Mouse (Mus musculus) activated CD4-positive, CD25-positive, alpha-beta regulatory T cell, adult 4 months (primary cell): ENCODE data around the gene Peak1. TPM values are rescaled to one million over a fixed set of nuclear protein-coding genes. Genes with fewer than 3 reads are reported as not detected.
A peak's percentile ranks its signal among the peaks of the same experiment; 100 is the strongest.

Experiments used
- ATAC-seq: one replicate; pipeline ENCODE4 v1.8.0; 2017
- polyA plus RNA-seq, 2 experiments: library from polyadenylated mRNA; unstranded; fragments of 100-300 nt; shearing (Covaris generic); gene quantifications; one replicate each; pipeline ENCODE4 v1.2.1; 2017

Gene Peak1
- polyA plus RNA-seq, 2 experiments from 2014 or later: 13.4 to 15.3 TPM

DNA sequence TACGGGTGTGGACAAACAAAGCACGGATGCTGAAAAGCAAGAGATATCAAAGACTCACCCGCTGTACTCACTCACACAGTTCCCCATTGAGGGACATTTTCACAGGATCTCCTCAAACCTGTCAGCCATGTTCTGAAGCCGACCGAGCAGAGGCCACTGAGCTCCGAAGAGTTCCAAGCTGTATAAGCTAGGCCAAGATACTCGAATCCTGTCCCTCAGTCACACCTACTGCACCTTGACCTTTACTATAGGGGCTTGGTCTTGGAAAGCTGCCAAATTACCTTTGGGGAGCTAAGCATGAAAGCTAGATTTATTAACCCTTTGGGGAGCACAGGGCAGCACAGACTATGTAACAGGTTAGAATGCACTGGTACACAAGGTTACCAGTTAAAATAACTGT lies 174.0 kb downstream of the Peak1 start:
- no peak for ATAC-seq

DNA sequence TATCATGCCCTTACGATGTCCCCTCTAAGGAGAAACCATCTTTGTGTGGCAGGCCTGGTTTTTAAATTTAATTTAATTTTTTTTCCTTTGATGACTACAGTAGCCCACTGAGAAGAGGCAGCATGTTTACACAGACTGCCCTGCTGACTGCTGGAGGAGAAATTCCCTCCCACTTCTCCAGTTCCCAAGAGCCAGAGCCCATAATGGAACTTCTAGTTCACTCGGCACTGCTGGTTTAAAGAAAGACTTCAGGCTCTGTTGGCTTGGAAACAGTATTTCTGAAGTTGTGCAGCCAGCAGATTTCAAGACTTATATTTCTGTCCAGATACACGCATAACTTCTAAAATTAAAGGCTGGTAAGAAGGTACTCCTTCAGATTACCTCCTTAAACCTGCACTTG lies 175.2 kb downstream of the Peak1 start:
- ATAC-seq: no peak

DNA sequence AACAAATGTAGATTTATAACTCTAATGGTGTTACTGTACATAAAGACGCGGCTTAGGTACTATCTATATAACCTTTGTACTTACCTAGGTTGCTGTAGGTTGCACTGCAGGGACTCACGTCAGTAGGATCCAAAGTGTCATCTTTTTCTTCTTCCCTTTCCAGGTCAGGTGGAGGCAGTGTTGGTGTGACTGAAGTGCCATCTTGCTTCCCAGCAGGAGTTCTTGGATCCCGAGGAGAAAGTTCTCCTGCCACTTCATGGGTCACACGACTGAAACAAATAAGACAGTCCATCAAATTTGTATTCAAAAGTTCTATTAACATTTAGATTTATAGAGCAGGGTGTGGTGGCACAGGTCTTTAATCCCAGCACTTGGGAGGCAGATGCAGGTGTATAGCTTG lies 176.8 kb downstream of the Peak1 start:
- no peak for ATAC-seq

DNA sequence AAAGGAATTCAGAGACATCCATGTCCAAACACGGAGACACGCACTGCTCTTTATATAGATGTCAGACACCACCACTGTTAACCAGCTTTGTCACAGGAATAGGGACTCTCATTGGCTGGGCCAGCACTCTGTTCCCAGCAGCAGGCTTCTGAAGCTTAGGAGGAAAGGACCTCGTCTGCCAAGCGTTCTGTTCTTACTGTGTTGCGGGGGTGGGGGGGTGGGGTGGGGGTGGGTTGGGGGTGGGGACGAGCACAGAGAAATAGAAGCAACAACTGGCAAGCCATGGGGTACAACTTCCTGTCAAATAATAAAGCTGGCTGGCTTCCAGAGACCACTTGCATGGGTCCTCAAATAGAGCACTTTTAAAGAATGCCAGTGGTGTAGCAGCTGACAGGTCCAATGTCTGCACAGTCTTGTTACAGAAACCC lies 182.0 kb downstream of the Peak1 start:
- no peak for ATAC-seq

DNA sequence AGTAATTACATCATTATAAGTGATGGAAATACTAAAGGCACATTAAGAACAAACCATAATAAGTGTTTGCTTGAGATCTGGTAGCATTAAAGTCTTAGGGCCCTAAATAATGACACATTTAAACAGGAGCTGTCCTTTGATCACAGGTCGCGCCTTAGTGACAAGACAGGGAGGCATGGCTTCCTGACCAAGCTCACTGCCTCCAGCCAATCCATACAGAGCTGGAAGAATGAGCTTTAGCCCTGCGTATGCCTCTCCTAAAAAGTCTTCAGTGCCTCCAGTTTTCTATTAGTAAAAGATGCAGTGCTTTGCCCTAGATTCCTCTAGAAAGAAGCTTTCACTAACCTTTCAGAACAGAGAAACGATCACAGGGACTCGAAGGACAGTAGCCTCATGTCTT lies 182.6 kb downstream of the Peak1 start:
- ATAC-seq: no peak

DNA sequence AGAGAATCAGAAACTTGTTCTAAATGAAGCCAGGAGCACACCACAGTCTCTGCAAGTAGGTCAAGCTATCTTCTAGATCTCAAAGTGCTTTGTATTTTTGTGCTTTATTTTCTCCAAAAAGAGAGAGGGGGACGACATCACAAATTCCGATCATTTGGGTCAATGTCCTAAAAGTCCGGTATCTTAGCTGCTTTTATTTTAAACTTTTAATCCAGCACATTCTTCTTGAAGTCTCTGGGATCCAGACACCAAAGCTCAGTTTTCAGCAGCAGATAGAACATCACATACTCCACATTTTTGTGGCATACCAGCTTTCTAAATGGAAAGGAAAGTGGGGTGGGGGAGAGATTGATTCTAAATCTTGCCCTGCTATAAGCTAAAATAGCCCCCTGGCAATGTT lies 183.3 kb downstream of the Peak1 start:
- no peak for ATAC-seq

DNA sequence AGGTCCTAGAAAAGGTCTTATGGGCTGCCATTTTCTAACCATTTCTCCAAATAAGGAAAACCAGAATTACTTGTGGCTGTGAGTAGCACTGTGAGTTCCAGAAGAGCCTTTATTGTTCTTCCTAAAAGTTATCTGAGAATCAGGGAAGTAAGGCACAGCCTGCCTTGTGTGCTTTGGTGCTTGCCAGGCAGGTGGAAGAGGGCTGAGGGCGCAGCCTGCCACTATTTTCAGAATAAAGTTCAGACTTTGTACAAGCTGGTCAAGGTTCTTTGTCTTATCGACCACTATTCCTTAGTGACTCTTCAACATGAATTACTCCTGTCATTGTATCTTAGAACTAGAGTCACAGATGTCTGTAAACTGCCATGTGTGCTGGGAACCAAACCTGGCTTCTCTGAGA lies 184.6 kb downstream of the Peak1 start:
- ATAC-seq: no peak

DNA sequence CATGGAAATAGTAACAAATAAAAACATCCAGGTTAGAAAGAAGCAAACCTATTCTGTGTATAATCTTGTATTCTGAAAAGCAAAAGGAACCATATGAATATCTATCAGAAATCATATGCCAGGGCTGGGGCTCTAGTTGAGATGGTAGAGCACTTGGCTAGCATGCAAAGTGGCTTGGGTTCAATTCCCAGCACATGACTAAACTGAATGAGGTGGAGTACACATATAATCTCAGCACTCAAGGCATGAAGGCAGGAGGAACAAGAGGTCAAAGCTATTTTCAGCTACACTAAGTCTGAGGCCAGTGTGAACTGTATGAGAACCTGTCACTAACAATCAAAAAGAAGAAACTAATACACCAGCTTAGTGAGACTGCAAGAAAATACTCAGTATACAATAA lies 187.0 kb downstream of the Peak1 start:
- no peak for ATAC-seq

DNA sequence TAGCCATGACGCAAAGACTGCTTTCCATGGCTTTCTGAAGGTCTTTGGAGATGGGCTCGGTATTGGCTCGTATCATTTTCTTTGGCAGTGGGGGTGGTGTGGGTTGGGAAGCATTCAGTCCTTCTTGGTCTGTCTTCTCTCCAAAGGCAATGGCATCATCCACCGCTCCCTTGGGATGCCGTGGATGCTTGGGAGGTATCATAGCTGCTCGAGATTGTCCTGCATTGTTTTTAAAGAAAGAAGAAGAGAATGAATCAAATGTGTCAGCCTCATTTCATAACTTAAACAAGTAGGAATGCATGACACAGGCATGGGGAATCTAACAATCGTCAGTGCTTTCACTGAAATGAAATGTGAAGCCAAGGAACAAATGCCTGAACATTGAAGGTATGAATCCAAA lies 190.2 kb downstream of the Peak1 start:
- no peak for ATAC-seq

DNA sequence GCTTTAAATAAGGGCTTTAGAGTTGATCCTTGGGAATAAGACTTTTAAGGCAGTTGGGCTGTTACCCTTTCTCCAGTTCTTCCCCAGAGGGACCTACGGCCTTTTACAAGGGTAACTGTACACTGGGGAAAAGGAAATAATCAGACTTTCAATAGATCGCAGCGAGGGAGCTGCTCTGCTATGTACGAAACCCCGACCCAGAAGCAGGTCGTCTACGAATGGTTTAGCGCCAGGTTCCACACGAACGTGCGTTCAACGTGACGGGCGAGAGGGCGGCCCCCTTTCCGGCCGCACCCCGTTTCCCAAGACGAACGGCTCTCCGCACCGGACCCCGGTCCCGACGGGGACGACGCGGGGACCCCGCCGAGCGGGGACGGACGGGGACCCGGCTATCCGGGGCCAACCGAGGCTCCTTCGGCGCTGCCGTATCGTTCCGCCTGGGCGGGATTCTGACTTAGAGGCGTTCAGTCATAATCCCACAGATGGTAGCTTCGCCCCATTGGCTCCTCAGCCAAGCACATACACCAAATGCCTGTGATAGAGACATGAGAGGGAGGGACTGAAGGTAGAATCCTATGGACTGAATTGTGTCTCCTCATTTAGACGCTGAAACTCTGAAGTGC lies 194.3 kb downstream of the Peak1 start:
- peak; percentile 96 for ATAC-seq

DNA sequence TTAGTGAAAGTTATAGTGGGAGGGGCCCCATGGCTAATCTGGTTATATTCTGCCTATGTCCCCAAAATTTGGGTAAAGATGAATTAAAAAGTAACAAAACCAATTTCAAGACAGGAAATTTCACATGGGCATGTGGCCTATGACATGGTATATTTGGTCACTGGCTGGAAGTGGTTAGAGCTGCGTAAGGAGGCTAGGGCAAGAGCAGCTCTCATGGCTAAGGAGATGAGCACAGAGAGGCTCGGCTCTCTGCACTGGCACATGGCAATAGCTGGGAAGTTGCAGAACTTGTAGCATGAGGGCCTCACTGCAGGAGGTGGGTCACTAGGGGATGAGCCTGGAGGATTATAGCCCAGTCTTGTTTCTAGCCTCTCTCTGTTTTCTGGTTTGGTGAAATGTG lies 199.0 kb downstream of the Peak1 start:
- ATAC-seq: no peak

DNA sequence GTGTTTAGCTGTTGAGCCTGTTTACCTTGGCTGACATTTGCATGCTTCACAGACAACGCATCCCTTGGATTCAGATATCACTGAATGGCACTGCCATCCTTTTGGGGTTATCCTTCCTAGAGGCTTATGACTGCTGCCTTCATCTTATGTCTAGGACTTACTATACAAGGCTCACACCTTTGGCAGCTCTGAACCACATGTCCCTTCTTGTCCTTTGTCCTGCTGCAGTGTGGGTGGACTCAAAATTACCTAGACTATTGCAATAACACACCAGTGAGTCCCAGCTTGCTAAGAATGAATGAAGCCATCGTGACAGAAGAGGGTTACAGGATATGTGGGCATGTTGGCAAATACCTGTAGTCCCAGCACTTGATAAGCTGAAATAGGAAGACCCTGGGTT lies 199.8 kb downstream of the Peak1 start:
- no peak for ATAC-seq

DNA sequence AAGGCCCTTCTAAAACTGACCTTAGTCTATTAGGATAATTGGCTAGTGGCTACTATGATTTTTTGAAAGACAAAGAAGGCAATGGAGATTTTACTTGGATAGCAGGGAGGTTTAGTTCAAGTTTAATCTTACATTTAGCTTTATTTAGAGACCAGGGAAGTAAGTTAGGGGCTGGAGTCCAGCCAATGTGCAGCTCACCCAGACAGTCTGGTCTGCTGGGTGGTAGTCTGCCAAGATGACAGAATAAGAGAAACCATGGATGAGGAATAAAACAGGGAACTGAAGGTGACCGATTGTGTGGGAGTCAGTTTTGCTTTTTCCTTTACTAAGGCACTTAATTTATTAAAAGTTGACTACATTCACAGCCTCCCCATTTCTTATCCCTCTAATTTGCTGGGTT lies 200.5 kb downstream of the Peak1 start:
- no peak for ATAC-seq

DNA sequence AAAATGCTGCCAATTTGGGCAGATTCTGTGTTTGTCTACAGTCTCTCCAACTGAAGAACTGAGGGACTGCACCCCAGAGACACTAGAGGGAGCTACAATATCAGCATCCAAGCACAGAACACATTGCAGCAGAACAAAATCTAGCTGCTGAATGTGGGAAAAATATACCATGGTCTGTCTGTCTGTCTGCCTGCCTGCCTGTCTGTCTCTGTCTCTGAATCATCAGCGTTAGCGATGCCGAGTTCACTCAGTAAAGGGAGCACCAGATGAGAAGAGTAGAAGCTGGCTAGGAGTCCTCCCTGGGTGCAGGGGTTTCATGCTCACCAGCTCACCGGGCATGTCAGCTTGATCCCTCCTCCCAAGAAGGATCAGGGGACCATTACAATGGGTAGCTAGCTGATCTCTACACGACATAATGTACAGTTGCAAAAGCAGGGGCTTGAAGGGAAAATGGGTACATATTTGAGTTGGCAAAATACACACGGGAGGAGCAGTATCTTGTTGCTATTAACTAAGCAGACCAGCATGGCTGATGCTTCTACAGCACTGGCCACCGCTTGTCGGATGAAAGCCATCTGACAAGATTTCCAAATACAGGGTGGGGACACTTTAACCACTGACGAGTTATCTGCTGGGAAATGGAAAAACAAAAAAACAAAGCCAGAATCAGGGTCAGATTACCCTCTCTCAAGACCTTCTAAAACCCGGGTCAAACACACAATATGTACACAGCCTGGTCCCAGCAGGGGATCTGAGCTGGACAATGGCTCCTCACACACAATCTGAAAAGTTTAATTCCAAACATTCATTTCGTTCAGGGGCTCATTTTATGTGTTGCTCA lies 204.2 kb downstream of the Peak1 start:
- ATAC-seq: peak; percentile 32

DNA sequence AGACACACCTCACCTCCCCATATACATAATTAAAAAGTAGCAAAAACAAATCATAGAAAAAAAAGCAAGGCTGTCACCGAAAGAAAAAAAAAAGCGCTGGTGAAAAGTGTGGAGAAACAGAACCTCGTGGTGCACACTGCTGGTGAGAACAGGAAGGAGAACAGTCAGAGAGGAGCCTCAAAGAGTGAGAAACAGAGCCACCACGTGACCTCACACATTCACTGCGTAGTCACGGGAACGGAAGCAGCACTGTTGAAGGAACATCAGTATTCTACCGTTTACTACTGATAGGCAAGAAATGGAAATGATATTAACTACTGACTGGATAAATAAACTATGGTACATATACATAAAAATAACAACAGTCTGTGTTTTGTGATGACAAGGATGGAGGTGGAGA lies 209.1 kb downstream of the Peak1 start:
- ATAC-seq: no peak

DNA sequence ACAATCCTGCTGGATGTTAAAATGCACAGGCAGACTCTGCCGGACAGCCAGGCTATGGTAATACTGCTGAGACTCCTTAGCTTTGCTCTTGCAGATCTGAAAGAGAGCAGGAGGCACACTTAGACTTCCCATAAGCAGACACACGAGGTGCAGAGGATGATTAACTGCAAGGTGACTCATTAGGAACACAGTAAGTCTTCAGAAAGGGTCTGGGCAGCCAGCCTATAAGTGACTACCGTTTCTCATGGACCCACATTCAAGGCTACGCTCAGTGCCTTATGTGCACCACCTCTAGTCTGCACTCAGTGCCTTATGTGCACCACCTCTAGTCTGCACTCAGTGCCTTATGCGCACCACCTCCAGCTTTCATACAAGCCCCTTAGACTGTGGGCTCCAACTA lies 210.4 kb downstream of the Peak1 start:
- ATAC-seq: no peak

DNA sequence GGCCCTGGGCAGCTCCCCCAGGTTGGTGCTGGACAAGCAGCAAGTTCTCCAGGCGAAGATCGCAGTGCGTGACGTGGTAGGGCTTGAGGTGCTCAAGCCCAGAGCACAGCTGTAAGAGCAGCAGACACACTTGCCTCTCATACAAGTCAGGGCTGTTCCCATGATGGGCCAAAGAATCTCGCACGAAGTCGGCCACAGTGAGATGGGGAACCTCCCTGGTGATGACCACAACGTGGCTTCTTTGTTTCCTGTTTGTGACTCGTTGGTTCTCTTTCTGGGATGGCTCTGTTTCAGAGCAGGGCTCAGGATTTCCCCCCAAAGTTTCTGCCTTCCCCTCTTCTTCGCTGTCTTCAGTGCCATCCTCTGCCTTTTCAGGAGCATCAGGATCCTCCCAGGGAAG lies 210.8 kb downstream of the Peak1 start:
- no peak for ATAC-seq

DNA sequence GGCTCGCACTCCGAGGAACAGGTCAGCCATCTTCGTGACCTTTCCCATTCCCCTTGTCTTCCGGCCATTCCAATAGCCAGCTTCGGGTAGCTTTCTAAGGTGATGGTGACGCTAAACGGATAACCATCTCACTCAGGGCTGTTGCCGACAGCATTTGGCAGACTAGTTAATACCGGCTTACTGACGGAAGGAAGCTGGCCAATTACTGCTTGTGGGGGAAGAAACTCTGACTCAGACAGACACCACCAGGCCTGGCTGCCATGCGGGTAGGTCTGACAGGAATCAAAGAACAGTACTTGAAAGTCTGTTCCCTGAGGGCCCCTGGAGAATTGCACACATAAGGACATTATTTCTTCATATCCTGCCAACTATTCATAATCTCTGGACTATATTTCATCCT lies 212.5 kb downstream of the Peak1 start:
- ATAC-seq: no peak

DNA sequence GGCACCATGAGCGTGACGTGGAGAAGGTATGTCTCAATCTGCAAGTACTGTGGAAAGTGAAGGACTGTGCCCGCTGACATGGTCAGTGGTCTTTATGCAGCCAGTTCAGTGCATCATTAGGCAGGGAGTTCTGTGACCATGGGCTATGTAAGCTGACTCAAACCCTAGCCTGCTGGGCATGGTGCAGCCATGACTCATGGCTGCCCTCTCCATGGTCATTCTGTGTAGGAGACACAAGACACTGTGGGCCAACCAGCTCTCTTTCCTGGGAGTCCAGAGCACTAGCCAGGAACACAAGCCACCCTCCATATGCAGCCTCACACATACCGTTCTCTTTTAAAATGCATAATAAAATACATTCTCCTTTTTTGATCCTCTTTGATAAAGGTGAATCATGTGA lies 213.6 kb downstream of the Peak1 start:
- ATAC-seq: no peak

DNA sequence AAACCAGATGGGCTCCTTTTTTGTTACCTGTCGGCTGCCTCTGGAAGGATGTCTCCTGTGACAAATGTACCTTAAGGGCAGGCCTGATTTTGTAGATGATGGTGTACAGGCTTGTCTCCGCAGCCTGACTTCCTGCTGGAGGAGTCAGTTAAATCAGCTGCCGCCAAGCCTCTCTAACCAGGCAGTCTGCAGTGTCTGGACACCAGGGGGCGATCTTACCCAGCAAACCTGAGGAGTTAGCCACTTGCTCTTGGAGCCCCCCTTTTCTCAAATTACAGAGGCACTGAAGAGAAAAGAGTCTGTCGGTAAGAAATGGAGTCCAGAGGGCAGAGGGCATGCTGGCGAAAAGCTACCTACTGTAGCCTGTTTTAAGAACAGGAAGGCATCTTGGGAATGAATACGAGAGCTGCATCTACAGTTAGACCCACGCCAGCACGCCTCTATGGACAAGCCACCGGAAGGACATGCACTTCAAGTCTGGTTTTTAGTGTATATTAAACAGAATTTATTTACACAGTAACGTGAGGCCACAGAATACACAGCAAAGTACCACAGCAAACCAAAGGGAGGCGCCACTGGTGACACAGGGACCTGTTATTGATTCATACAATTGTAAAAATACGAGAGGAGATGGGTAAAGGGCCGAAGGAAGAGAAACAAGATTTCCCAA lies 217.1 kb downstream of the Peak1 start:
- ATAC-seq: peak; percentile 36

DNA sequence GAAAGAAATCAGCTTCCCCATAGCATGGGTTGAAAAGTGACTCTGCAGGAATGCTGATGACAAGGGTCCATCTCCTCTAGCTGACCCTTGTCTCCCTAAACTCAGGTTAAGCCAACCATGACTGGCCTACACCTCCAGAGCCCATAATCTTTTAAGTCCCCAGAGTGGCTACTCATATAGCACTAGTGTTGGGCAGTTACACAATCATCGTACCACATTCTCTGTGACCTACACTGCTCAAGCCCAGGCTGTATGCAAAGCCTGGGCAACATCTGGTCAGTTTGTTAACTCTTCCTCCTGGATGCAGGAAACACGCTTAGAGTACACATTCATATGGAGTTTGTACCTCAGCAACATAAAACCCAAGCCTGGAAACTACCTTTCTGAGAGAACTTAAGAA lies 217.7 kb downstream of the Peak1 start:
- ATAC-seq: no peak

DNA sequence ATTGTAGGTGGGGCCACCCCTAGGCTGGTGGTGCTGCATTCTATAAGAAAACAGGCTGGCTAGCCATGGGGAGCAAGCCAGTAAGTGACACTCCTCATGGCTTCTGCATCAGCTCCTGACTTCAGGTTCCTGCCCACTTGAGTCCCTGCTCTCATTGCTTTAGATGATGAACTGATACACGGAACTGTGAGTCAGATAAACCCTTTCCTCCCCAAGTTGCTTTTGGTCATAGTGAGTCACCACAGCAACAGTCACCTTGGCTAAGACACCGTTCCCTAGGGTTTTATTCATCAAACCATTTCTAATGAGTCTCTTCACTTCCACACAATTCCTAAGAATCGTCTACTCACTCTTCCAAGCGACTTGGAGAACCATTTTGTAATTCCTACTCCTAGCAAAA lies 220.9 kb downstream of the Peak1 start:
- no peak for ATAC-seq

DNA sequence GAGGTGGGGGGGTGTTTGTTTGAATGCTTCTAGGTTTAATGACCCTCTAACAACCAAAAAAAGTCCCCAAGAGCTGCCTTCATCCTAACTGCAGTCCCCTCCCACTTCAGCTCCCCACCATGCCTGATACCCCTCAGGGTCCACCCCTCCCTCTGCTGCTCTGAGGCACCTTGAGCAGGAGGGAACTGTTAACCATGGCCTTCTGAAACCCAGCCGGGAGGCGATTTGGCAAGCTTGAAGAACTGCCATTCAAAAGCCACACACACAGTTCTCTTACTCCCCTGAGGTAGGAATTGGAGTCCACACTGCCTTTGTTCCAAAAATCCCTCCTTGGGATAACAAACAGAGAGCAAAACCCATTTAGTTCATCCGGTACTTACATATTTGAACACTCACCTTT lies 222.7 kb downstream of the Peak1 start:
- ATAC-seq: no peak
